8 mouse cellular contexts compared by ENCODE assay signal in genomic region chr3:129970529-129971515, GRCm38 (mm10). TPM values are rescaled to one million over a fixed set of nuclear protein-coding genes. Genes with fewer than 3 reads are reported as not detected.
DNase-seq lines count a peak whose midpoint lies in the region; ATAC-seq and TF ChIP-seq lines count a peak whose summit lies in the region.

No protein-coding gene starts in this region.

- peaks cover 26% of the 10 kb centered on the region for H3K4me1 ChIP-seq in forebrain, embryonic 12.5 days
- H3K4me1 ChIP-seq in liver, embryonic 12.5 days: peaks cover 18% of the 10 kb centered on the region
- peaks cover 7% of the 10 kb centered on the region; the same call in 1 of the 2 replicates for H3K4me1 ChIP-seq in midbrain, postnatal 0 days (ENCODE audit: insufficient read depth, low read length)

- no peaks in the 10 kb centered on the region for H3K9me3 ChIP-seq in forebrain, embryonic 12.5 days
- H3K9me3 ChIP-seq in liver, embryonic 12.5 days (replicated peaks): no peaks in the 10 kb centered on the region
- H3K9me3 ChIP-seq in midbrain, postnatal 0 days (ENCODE audit: low read length): no peaks in the 10 kb centered on the region

- peak; percentile 12 for DNase-seq in thymus, postnatal 14 days
- no peak for DNase-seq in thymus, adult 18-20 months
- DNase-seq in hindlimb bud, embryonic 11.5 days (ENCODE audit: extremely low spot score, low read depth, low spot score): peak; percentile 76
- peak; percentile 81 for DNase-seq in midbrain, postnatal 0 days (ENCODE audit: low spot score)
- DNase-seq in c-Kit-positive CD71-positive TER-119-positive erythroid progenitor cells, embryonic 14.5 days (ENCODE audit: low spot score): no peak

- 10% methylated on average over 19 of the region's 19 CpGs for WGBS in forebrain, embryonic 12.5 days
- whole genome bisulfite sequencing in liver, embryonic 12.5 days (ENCODE audit: insufficient replicate concordance): 17% methylated on average over 19 of the region's 19 CpGs
- 14% methylated on average over 19 of the region's 19 CpGs for WGBS in midbrain, postnatal 0 days

- no peaks in the 10 kb centered on the region for H3K36me3 ChIP-seq in forebrain, embryonic 12.5 days (replicated peaks)
- no peaks in the 10 kb centered on the region for H3K36me3 ChIP-seq in liver, embryonic 12.5 days
- no peaks in the 10 kb centered on the region for H3K36me3 ChIP-seq in midbrain, postnatal 0 days (ENCODE audit: insufficient read depth, low read length)

- H3K4me3 ChIP-seq in forebrain, embryonic 12.5 days (replicated peaks): peak overlapping the region; percentile 60
- peak overlapping the region; percentile 66 for H3K4me3 ChIP-seq in liver, embryonic 12.5 days
- peak overlapping the region; percentile 49 for H3K4me3 ChIP-seq in midbrain, postnatal 0 days (ENCODE audit: low read depth, low read length)

- H3K27me3 ChIP-seq in forebrain, embryonic 12.5 days: peaks cover 32% of the 10 kb centered on the region
- peaks cover 50% of the 10 kb centered on the region for H3K27me3 ChIP-seq in liver, embryonic 12.5 days (replicated peaks)
- peaks cover 13% of the 10 kb centered on the region for H3K27me3 ChIP-seq in midbrain, postnatal 0 days (ENCODE audit: insufficient read depth, low read length)

- H3K27ac ChIP-seq in forebrain, embryonic 12.5 days: peak overlapping the region; percentile 81
- H3K27ac ChIP-seq in liver, embryonic 12.5 days: no peak overlapping the region
- H3K27ac ChIP-seq in midbrain, postnatal 0 days (ENCODE audit: low read depth, low read length): no peak overlapping the region

- TF ChIP-seq CTCF in midbrain, postnatal 0 days (IDR thresholded peaks at IDR 0.05): no peak

- peak; percentile 89 for ATAC-seq in forebrain, embryonic 12.5 days (ENCODE audit: low FRiP score)
- ATAC-seq in liver, embryonic 12.5 days: no peak
- peak; percentile 68; the same call in 1 of the 2 replicates for ATAC-seq in midbrain, postnatal 0 days (ENCODE audit: low FRiP score)
- ATAC-seq in cerebellum, adult (ENCODE audit: insufficient number of reproducible peaks, low FRiP score, low TSS enrichment): no peak

- no peak overlapping the region for H3K9ac ChIP-seq in forebrain, embryonic 12.5 days
- peak overlapping the region; percentile 66 for H3K9ac ChIP-seq in liver, embryonic 12.5 days
- H3K9ac ChIP-seq in midbrain, postnatal 0 days (replicated peaks; ENCODE audit: low read length, poor library complexity, severe bottlenecking): no peak overlapping the region

- peak overlapping the region; percentile 98 for H3K4me2 ChIP-seq in forebrain, embryonic 12.5 days
- H3K4me2 ChIP-seq in liver, embryonic 12.5 days: peak overlapping the region; percentile 95
- peak overlapping the region; percentile 100 for H3K4me2 ChIP-seq in midbrain, postnatal 0 days (ENCODE audit: low read depth, low read length, poor library complexity, severe bottlenecking)

RNA-seq across cellular contexts. Expression of gene Mcub, which starts 0.8 kb away (rescaled TPM):
- 3.3 and 5.3 TPM in 2 replicates for polyA plus RNA-seq in forebrain, embryonic 12.5 days (2016; fragmentation: Nextera tagmentation; extraction: Ambion mirVana)
- polyA plus RNA-seq in liver, embryonic 12.5 days (2016; fragmentation: Nextera tagmentation; extraction: Ambion mirVana): 6.5 and 6.6 TPM in 2 replicates
- total RNA-seq in midbrain, postnatal 0 days (2014; rRNA removed): 6.0 and 6.7 TPM in 2 replicates
- 6.4 and 6.9 TPM in 2 replicates for polyA plus RNA-seq in midbrain, postnatal 0 days (2015; fragmentation: Nextera tagmentation; extraction: Ambion mirVana)

Comparison
In these comparisons a context has a peak if more than half of its experiments do, and no peak if none do; other contexts are left out.
1. DNase-seq: peak in thymus, postnatal 14 days (single experiment), hindlimb bud, embryonic 11.5 days (single experiment) and midbrain, postnatal 0 days (single experiment); none in thymus, adult 18-20 months (0 of 2) and c-Kit-positive CD71-positive TER-119-positive erythroid progenitor cells, embryonic 14.5 days (single experiment).
2. ATAC-seq: peak in forebrain, embryonic 12.5 days (single experiment) and midbrain, postnatal 0 days (single experiment); none in liver, embryonic 12.5 days (single experiment) and cerebellum, adult (single experiment).
3. Peak in every context shown above with its lines, with median percentiles within 50 percentile points of each other: H3K4me2 ChIP-seq and H3K4me3 ChIP-seq.